Mouse (Mus musculus) urinary bladder, adult 2 months (tissue): Measurements from ENCODE around the gene Dda1. TPM values are rescaled to one million over a fixed set of nuclear protein-coding genes. Genes with fewer than 3 reads are reported as not detected.
"Not testable (repeated sequence)": the region's sequence is repeated elsewhere in the genome, so short reads cannot be mapped to it uniquely, and the experiment has no call there.

Experiments
- DNase-seq: peaks from one replicate; pipeline ENCODE4 v3.0.0; 2022; ENCODE audit warnings: low spot score
- polyA plus RNA-seq: library from polyadenylated mRNA; depleted of rRNA; stranded (reverse); fragments of >200 nt; gene quantifications from 2 replicates; pipeline ENCODE4 v1.2.3, GENCODE M21; 2012; rRNA removed

The Dda1 gene
- 56.7 and 67.3 TPM in 2 replicates for polyA plus RNA-seq

GRCm38 (mm10) chr8:71468916-71469315 is at the start of gene Dda1:
Gene Dda1 (plus strand): TSS chr8:71469199.
- peak; percentile 87 for DNase-seq

GRCm38 (mm10) chr8:71422121-71422520 is 46.9 kb upstream of the Dda1 start:
- no peak for DNase-seq

GRCm38 (mm10) chr8:71432935-71433334 is 36.1 kb upstream of the Dda1 start:
- not testable (repeated sequence) for DNase-seq

- DNase-seq = no peak
Measured at GRCm38 (mm10) chr8:71437041-71437440, 32.0 kb upstream of the Dda1 start.

- no peak for DNase-seq
Measured at GRCm38 (mm10) chr8:71441404-71441803, 27.6 kb upstream of the Dda1 start.

GRCm38 (mm10) chr8:71445096-71445495 is 23.9 kb upstream of the Dda1 start:
- no peak for DNase-seq

DNA sequence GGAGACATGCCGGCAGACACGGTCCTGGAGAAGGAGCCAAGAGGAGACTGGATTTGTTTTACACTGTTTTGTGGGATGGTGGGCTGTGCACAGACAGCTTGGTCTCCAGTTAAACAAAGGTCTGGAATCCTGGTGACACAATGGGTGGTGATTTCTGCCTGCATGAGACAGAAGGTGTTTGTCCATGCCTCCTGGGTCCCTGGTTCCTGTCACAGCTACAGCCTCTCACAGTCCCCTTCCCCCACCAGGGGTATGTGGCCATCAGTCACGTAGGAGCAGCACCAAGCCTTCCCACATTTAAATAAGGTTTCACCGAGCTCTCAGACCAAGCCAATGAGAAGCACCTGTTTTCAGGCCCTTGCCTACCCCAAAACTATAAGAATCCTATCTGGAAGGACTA is 17.7 kb upstream of the Dda1 start:
- no peak for DNase-seq

DNA sequence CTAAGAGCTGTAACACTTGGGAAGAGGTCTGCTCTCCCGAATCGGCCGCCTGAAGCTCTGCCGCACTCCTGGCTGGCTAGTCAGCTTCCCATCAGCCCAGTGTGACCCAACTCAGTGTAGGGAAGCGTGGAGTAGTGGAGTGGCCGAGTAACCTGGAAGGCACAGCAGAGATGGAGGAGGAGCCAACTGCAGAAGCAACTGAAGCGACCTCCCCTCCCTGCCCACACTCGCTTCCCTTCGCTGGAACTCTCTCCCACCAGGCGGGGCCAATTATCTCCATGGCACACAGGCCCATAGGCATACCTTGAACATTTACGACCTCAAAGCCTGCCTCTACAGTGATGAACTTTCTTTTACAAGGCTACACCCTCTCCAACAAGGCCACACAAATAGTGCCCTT is 17.2 kb upstream of the Dda1 start:
- peak; percentile 10 for DNase-seq

- peak; percentile 9 for DNase-seq
Measured at GRCm38 (mm10) chr8:71452669-71453068, 16.3 kb upstream of the Dda1 start.

GRCm38 (mm10) chr8:71454668-71455067 is 14.3 kb upstream of the Dda1 start:
- DNase-seq = peak; percentile 7

DNA sequence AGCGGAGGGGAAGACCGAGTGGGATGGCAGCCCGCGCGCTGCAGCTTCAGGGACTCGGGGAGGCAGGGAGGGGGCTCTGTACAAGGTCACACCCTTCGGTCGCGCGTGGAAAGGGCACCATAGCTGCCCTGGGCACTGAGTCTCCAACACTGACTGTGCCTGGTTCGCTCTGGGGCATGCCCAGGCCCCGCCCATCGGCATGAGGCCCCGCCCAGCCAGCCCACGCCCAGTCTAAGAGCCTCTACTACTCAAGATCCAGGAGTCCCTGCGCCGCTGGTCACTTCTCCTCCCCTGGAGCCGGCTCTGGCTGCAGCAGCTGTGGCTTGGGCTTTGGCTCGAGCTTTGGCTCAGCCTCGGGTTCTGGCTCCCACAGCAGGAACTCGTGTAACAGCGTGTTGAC is 12.1 kb upstream of the Dda1 start:
- DNase-seq = peak; percentile 16

DNA sequence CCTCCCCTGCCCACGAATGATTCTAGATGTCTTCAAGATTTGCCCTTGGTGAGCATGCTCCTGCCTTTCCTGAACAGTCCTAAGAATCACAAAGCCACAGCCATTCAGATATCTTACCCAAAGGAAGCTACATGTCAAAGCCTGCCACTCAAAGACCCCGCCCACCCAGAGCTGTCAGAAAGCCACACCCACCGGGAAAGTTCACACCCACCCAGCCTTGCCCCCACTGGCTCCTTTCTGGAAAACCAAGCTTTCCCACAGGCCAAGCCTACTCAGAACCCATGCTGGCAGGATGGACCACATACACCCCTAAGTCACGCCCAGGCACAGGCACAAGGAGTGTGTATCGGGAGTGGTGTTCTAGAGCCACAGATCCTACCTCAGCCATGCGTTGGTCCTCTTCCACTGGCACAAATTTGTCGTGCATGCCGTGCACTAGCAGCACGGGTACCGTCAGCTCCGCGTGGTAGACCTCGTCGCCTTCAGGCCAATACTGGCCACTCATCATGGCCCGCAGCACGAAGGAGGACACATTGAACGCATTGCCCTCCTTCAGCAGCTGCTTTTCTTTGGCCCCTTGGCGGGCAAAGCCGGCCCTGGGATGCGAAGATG is 11.2 kb upstream of the Dda1 start:
- no peak for DNase-seq

DNA sequence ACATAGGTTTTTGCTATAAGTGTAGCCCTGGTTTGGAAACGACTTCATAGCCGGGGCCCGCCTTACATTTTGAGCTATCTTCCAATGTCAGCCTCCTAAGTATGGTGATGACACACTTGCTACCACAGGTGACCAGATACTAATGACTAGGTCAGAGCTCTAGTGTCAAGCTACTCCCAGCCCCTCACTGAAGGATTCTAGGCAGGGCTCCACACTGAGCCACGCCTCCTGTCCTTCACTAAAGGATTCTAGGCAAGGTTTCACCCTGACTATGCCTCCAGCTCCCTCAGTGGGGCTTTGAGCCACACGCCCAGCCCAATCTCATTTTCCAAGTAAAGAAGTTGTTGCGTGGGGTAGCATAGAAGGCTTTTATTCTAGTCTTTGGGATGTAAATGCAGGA is 8.3 kb upstream of the Dda1 start:
- no peak for DNase-seq

GRCm38 (mm10) chr8:71461152-71461840 is 7.7 kb upstream of the Dda1 start:
- no peak for DNase-seq

GRCm38 (mm10) chr8:71462191-71462590 is 6.8 kb upstream of the Dda1 start:
- no peak for DNase-seq

- no peak for DNase-seq
Measured at GRCm38 (mm10) chr8:71462786-71463185, 6.2 kb upstream of the Dda1 start.

DNA sequence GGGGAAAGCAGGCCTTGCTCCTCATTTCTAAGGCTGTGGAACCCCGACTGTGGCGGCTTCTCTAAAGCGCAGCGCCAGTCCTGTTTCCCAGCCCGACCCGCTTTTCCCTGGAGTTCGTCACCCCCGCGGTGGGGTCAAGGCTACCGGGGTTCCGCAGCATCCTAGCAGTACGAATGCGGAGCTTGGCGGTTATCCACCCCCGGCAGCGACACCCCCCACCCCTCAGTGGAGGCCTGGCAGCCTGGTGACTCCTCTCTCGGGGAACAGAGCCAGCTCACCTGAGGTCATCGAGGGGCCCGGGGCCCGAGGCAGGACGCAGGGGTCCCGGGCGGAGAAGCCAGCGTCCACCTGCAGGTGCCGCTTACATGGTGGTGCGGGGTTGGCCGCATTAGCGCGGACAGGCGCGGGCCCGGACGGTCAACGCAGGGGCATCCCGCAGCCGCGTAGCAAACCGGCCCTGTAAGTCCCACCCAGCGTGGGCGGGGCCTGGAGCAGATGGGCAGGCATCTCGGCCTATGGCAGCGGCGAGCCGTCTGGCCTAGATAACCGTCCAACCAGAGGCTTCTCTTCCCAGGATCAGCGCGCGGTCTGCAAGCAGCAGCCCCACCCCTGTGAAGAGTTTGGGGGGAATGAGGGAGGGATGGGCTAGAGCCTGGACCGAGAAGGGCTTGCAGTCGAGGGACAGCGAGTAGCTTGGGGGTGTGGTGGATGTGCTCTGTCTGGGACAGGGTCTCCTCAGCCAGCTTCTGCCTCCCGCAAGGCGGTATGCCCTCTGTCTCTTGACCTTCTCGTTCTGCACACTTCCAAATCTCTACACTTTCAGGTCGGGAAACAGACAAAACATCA is 5.6 kb upstream of the Dda1 start, which contains the start of gene Abhd8:
Gene Abhd8, minus strand, starts transcription at position 468 of the 846 bp plus-strand sequence.
- DNase-seq = peak; percentile 96

GRCm38 (mm10) chr8:71464513-71465500 is 4.2 kb upstream of the Dda1 start, which contains the start of gene Mrpl34:
Gene Mrpl34 (plus strand): TSS chr8:71464959.
- peak; percentile 89 for DNase-seq

- DNase-seq = no peak
Measured at GRCm38 (mm10) chr8:71465733-71466132, 3.3 kb upstream of the Dda1 start.

GRCm38 (mm10) chr8:71466198-71466597 is 2.8 kb upstream of the Dda1 start:
- no peak for DNase-seq

DNA sequence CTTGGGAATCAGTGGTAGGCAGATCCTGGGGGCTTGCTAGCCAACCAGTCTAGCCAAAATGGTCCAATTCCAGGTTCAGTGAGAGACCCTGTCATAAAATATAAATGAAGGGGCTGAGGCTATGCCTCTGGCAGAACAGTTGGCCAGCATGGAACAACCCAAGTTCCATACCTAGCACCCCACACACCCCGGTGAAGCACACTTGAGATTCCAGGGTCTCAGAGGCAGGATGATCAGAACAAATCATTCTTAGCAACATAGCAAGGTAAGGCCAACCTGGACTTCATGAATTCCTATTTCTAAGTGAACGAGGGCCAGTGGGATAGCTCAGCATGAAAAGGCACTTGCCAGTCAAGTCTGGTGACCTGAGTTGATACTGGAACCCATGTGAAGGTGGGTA is 1.8 kb upstream of the Dda1 start:
- no peak for DNase-seq
